Mouse (Mus musculus): Measurements from ENCODE around the gene Ccl26.

The Ccl26 gene

GRCm38 (mm10) chr5:135544032-135544558 lies 19.3 kb downstream of the Ccl26 start:
- DNase-seq (ENCODE audit: low read depth, low spot score), result no peak

- DNase-seq (ENCODE audit: low read depth, low spot score), result peak; percentile 75
Measured at GRCm38 (mm10) chr5:135537794-135538214, 25.6 kb downstream of the Ccl26 start.

- DNase-seq (ENCODE audit: low read depth, low spot score), result peak; percentile 61
Measured at GRCm38 (mm10) chr5:135537326-135537725, 26.0 kb downstream of the Ccl26 start.

- no peak for DNase-seq (ENCODE audit: low read depth, low spot score)
Measured at GRCm38 (mm10) chr5:135535867-135536266, 27.5 kb downstream of the Ccl26 start.

GRCm38 (mm10) chr5:135533431-135533830 lies 29.9 kb downstream of the Ccl26 start:
- DNase-seq (ENCODE audit: low read depth, low spot score), result no peak

GRCm38 (mm10) chr5:135531306-135531845 lies 32.0 kb downstream of the Ccl26 start:
- DNase-seq (ENCODE audit: low read depth, low spot score), result no peak

- DNase-seq (ENCODE audit: low read depth, low spot score), result no peak
Measured at GRCm38 (mm10) chr5:135529964-135530363, 33.4 kb downstream of the Ccl26 start.

GRCm38 (mm10) chr5:135529310-135529709 lies 34.1 kb downstream of the Ccl26 start:
- no peak for DNase-seq (ENCODE audit: low read depth, low spot score)

- DNase-seq (ENCODE audit: low read depth, low spot score), result no peak
Measured at GRCm38 (mm10) chr5:135527986-135528385, 35.4 kb downstream of the Ccl26 start.

GRCm38 (mm10) chr5:135524660-135525560 lies 38.5 kb downstream of the Ccl26 start:
- DNase-seq (ENCODE audit: low read depth, low spot score), result no peak

- no peak for DNase-seq (ENCODE audit: low read depth, low spot score)
Measured at GRCm38 (mm10) chr5:135524087-135524486, 39.3 kb downstream of the Ccl26 start.

- DNase-seq (ENCODE audit: low read depth, low spot score), result no peak
Measured at GRCm38 (mm10) chr5:135522111-135522722, 41.2 kb downstream of the Ccl26 start.

- no peak for DNase-seq (ENCODE audit: low read depth, low spot score)
Measured at GRCm38 (mm10) chr5:135517348-135517883, 46.0 kb downstream of the Ccl26 start.

GRCm38 (mm10) chr5:135513131-135513530 lies 50.2 kb downstream of the Ccl26 start:
- DNase-seq (ENCODE audit: low read depth, low spot score), result no peak

GRCm38 (mm10) chr5:135511105-135511504 lies 52.3 kb downstream of the Ccl26 start:
- DNase-seq (ENCODE audit: low read depth, low spot score), result peak; percentile 11
